Mouse (Mus musculus) mature B cell (primary cell): ENCODE measurements around the gene Lmo4.

ENCODE experiments used
- in situ Hi-C: fragments of 300-500 bp; cut with MboI; formaldehyde crosslinking; loops from 2 replicates; pipeline ENCODE4 v1.14.3; 2019

The Lmo4 gene

GRCm38 (mm10) chr3:144203988-144204412, 1.0 kb downstream of the Lmo4 start:
- in situ Hi-C loops, result loop anchor here (25.0 kb wide), 1 partner anchor 592 kb away; no protein-coding TSS in a partner anchor

GRCm38 (mm10) chr3:144203259-144203987, 1.6 kb downstream of the Lmo4 start:
- in situ Hi-C loops, result loop anchor here (25.0 kb wide), 1 partner anchor 591 kb away; no protein-coding TSS in a partner anchor

DNA sequence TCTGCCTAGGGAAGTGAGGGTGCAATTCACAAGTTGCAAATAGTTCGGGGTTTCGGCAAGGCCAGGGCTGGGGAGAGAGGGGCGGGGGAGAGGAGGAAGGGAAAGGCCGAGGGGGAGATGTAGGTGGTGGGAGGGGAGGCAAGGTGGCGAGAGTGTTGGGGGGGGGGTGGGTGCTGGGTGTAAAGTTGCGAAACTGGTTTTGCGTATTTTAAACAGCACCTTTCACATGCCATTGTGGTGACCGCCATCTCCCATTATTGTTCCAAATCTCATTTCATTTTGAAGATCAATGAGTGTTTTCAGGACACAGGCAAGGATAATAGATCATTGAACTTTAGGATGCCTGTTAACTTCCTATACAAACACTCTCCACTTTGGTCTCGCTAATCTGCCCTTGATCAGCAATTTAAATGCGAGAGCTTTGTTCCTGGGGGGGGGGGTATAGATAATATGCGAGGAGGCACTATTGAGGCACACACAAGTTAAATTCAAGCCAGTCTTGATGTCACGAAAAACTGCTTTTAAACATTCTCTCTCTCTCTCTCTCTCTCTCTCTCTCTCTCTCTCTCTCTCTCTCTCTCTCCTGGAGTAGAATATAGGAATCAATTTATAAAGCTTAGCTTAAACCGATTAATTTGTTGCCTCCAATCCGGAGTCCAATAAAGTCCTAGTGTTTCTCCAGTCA, 2.3 kb downstream of the Lmo4 start:
- in situ Hi-C loops, result loop anchor here (25.0 kb wide), 1 partner anchor 590 kb away; no protein-coding TSS in a partner anchor

DNA sequence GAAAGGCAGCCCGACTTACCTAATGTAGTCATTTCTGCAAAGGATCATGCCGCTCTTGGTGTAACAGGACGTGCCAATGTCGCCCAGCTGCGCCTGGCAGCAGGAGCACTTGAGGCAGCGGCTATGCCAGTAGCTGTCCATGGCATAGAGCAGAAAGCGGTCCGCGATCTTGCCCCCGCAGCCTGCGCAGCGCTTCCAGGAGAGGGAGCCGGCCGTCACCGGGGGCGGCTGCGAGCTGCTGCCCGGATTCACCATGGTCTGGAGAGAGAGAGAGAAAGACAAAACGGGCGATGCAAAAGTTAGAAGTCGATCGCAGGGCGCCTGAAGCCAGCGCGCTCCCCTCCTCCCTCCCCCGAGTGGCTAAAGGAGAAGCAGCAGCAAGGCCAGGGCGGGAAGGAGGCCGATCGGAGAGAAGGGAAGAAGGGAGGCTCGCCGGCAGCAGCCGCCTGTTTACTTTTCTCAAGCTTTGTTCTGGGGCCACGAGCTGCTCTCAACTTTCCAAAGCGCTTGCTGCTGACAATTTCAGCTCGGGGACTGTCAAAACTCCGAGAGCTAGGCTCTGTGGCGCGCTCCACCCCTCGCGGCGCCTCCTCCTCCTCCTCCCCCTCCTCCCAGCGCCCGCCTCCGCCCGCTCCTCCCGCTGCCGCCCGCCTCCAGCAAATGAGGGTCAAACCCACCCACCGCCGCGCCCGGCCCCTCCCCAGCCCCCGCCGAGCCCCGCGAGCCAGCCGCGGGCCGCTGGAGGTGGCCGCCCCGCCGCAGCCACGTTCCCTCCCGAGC, 3.0 kb downstream of the Lmo4 start:
- in situ Hi-C loops, result loop anchor here (25.0 kb wide), 1 partner anchor 590 kb away; no protein-coding TSS in a partner anchor

- in situ Hi-C loops, result no loop called here
Measured at GRCm38 (mm10) chr3:144185327-144186152, 19.5 kb downstream of the Lmo4 start.

DNA sequence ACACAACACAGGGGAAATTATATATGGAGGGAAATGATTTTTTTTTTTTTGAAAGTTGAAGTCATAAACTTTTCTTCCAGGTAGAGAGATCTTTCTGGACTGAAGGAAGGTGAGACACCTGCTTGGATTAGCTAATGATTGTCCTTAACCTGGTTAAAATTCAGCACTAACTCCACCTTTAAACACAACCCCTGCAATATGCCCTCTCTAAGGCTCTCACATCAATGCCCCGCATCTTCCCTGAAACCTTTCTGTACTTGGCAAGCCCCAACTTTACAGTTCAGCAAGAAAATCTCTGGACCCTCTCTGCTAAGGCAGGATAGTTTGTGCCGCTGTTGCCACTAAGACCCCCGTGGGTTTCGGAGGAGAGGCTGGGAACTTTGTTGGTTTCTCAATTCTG, 20.1 kb downstream of the Lmo4 start:
- in situ Hi-C loops, result no loop called here

DNA sequence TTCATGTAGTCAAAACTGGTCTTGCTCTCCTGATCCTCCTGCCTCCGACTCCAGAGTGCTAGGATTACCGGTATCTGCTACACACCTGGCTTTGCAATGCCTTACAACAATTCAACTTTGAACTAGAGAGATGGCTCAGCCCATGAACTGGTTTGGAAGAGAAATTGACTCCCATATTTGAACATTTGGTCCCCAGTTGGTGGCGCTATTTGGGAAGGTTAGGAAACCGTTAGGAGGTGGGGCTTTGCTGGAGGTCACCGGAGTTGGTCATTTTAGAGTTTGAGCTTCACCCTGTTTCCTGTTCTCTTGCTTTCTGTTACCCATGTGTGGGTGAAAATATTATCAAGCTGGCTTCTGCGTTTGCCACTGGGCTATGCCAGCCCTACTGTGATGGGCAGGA, 22.8 kb downstream of the Lmo4 start:
- in situ Hi-C loops, result no loop called here

DNA sequence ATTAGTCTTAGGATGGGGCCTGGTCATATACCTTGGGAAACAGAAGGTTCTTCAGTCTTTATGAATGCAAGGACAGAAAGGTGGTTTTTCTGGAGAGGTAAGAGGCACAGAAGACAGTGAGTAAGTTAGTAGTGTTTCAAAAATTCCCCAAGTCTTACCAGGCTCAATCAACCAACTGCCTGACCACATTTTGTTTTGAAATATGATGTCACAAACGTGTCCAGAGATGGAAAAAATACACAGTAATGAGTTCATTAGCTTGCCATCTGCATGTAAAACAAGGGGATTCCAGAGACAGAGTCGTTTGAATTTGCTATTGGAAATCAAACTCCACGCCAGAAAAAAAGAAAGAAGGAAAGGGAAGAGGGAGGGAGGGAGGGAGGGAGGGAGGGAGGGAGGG, 26.1 kb downstream of the Lmo4 start:
- in situ Hi-C loops, result no loop called here

DNA sequence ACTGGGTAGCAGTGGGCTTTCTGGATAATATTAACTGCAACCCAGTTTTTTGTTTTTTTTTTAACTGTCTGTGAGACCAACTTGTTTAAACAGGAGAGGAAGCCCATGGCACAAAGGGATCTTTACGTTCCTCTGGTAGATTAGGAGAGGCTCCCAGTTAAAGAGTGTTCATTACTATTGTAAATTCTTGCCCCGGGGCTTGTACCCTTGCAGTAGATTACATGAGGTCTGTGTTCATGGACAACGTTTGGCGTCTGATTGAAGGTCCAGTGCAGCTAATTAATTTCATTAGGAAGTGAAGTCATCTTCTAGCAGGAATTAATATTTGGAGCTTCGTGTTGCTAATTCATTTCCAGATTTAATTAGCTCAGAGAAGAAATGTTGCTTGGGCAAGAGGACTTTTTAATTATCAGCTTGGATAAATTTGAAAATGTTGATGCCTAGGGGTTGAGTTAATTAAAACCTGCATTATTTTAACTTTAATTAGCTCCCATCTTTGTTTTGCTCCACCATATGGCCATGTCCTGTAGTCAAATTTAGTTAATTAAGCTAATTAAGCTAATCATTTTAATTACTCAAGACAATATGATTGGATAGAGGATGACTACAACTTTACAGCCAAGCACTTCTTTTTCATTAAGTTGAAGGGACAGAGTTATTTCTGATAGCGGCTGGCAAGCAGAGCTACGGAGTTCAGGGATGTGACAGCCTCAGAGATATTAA, 31.0 kb downstream of the Lmo4 start:
- in situ Hi-C loops, result no loop called here

GRCm38 (mm10) chr3:144173138-144173537, 31.9 kb downstream of the Lmo4 start:
- in situ Hi-C loops, result no loop called here

DNA sequence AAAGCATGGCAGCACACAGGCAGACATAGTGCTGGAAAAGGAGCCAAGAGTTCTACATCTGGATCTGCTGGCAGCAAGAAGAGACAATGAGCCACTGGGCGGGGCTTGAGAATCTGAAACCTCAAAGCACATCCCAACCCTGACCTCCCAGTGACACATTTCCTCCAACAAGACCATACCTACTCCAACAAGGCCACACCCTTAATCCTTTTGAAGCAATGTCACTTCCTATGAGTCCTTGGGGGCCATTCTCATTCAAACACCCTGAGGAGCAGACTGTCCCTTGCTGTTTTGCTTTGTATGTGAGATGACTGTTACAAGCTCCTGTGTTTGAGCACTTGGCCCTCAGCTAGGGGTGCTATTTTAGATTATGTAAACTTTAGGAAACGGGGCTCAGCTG, 33.3 kb downstream of the Lmo4 start:
- in situ Hi-C loops, result no loop called here

GRCm38 (mm10) chr3:144170539-144170938, 34.5 kb downstream of the Lmo4 start:
- in situ Hi-C loops, result no loop called here

DNA sequence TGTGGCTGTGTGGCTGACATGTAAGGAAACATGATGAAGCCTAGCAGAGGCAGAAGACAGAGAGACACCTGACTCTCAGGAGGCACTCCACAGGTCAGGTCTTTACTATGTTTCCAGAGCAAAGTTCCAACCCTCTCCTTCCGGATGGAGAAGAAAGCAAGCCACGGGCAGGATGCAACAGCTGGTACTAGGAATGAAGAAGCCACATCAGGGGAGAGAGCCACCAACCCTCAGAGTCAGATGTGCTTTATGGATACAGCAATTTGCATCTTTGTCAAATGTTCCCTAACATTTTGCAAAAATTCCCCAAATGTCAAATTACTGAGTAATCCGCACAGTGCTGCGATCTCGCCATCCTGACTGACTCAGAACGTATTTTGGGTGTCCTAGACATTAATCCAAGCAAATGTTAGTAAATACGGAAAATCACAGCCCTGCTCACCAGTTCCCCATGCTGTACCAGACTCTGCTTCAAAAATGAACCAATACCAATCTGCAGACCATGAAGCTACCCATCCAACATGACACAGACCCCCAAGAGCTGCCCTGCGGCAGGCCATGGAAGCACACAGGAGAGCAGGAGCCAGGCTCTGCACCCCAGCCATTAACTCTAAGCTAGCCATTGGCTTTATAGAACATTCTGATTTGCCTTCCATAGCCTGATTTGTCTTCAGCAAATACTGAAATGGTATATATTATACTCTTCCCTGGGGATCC, 38.4 kb downstream of the Lmo4 start:
- in situ Hi-C loops, result no loop called here

DNA sequence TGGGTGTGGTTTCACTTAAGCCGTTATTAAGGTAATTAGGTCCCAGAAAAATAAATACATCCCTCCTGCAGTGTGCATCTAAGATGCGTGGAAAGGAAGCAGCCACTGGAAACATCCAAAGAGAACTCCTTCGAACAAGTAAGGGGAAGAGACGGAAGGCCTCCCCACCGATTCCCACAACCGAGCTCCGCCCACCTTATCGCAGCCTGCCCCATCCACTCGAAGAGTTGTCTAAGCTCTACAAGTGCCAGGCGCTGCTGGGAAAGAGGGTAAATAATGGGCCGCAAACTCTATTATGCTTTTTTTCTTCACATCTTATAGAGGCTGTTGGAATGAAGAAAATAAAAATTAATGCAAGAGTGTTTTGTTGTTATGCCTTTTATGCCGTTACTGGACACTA, 39.6 kb downstream of the Lmo4 start:
- in situ Hi-C loops, result no loop called here

DNA sequence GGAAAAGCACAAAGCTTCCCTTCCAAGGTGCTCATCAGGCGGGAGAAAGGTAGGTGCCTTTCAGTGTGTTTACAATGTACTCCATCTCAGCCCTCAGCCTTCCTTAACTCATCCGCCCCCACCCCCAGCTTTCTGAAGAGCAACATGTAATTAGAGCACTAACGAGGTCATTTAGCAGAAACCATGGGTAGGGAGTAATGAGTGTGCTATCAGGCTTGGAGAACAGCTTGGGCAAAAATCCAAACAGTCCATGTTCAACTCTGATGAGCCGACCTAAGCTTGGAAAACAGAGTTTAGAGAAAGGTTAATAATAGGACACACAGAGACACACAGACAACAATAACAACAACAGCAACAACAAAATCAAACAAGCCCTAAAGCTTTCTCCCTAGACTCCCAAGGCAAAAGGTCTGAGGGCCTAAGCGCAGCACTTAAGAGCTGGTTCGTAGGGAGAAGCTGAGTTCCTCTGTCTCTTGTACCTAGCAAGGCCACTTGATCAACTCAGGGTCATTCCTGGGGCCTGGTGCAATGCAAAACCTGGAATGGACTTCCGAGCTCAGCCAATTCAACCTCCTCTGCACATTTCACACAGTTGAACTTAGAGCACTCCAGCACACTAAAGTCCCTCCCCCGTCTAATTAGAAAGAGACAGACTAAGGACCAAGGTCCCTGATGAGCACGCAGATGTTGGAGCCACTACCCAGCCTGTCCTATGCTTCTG, 40.2 kb downstream of the Lmo4 start:
- in situ Hi-C loops, result no loop called here

DNA sequence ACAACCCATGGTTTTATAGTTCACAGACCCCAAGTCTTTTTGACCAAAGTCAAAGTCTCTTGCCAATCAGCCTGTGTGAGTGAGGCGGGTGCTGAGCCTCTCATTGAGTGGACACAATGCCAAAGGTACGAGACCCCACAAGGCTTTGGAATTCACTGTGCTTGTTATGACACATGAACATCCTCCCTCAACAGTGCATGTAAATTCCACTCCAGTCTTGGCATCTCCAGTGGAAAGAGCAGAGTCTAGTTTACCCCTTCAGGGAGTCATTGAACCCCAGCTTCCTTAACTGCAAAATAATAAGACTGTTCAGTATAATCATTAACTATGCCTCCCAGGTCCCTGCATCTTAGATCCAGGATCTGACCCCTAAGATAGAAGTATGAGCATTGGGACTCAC, 41.3 kb downstream of the Lmo4 start:
- in situ Hi-C loops, result no loop called here

- in situ Hi-C loops, result no loop called here
Measured at GRCm38 (mm10) chr3:144162156-144162555, 42.9 kb downstream of the Lmo4 start.

DNA sequence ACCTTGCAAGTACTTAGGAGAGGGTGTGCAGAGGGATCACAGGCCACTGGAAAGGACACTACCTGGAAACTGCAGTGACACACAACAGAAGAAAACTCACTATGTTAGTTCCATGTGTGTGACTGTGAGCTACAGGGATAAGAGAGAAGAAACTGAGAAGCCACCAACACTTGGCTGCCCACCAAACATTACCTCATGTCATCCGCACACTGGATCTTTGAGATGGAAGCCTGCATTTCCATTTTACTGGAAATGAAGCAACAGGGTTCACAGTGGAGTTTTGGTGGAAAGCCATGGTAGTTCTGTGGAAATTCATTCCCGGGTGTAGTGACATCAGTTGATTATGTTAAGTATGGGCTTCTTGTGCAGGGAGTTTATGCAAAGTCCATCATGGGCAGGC, 43.8 kb downstream of the Lmo4 start:
- in situ Hi-C loops, result no loop called here

GRCm38 (mm10) chr3:144155746-144156145, 49.3 kb downstream of the Lmo4 start:
- in situ Hi-C loops, result no loop called here

- in situ Hi-C loops, result no loop called here
Measured at GRCm38 (mm10) chr3:144153395-144153794, 51.6 kb downstream of the Lmo4 start.
